Mouse (Mus musculus): ENCODE results near the gene Wwc2. TPM values are rescaled to one million over a fixed set of nuclear protein-coding genes. Genes with fewer than 3 reads are reported as not detected.

Wwc2 gene
- polyA plus RNA-seq, 1 experiment from 2014 or later: 15.7 TPM

DNA sequence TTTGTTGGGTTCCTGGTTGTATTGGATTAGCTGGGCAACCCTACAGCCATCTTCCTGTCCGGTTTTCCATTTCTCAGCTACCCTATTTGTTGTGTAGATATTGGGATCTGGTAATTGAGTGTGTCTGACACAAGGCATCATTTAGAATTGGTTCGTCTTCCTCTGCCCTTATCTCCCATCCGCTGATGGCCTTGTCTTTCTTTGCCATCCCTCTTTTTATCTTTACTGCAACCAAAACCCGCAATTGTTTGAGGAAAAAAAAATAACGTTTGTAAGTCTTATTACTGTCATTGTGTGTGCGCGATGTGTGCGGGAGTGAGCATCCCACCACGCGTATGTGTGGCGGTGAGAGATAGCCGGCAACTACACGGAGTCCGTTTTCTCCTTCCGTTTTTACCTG is 18.7 kb upstream of the Wwc2 start:
- no peak for ATAC-seq (ENCODE audit: low FRiP score)
- no peaks in the 10 kb centered on the region for H3K9me3 ChIP-seq (replicated peaks)
- H3K27me3 ChIP-seq: no peaks in the 10 kb centered on the region
- WGBS: 86% methylated on average over 15 of the region's 15 CpGs
- H3K4me2 ChIP-seq (replicated peaks): no peak overlapping the region
- H3K4me1 ChIP-seq: no peaks in the 10 kb centered on the region
- H3K4me3 ChIP-seq: no peak overlapping the region
- no peak overlapping the region for H3K27ac ChIP-seq
- H3K36me3 ChIP-seq: no peaks in the 10 kb centered on the region
- H3K9ac ChIP-seq: no peak overlapping the region

DNA sequence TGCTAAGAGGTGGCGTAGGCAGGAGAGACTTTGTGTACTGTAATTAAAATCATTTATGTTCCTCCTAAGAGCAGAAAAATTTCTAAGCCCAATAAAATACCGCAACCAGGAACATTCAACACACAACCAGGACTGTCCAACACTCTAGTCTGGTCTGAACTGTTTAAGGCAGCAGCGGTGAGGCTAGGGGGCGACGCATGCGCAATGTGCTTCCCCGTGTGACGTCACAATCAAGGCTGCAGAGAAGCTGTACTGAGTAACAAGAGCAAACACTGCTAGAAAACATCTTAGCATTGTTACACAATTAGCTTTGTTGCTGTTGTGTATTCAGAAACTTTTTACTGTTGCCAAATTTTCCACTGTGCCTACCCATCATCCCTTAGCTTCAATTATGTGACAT is 18.2 kb upstream of the Wwc2 start:
- no peaks in the 10 kb centered on the region for H3K4me1 ChIP-seq
- H3K9me3 ChIP-seq (replicated peaks): no peaks in the 10 kb centered on the region
- no peaks in the 10 kb centered on the region for H3K36me3 ChIP-seq
- H3K4me2 ChIP-seq (replicated peaks): no peak overlapping the region
- H3K9ac ChIP-seq: no peak overlapping the region
- H3K27me3 ChIP-seq: no peaks in the 10 kb centered on the region
- ATAC-seq (ENCODE audit: low FRiP score): no peak
- no peak overlapping the region for H3K4me3 ChIP-seq
- 79% methylated on average over 8 of the region's 8 CpGs for WGBS
- H3K27ac ChIP-seq: no peak overlapping the region

DNA sequence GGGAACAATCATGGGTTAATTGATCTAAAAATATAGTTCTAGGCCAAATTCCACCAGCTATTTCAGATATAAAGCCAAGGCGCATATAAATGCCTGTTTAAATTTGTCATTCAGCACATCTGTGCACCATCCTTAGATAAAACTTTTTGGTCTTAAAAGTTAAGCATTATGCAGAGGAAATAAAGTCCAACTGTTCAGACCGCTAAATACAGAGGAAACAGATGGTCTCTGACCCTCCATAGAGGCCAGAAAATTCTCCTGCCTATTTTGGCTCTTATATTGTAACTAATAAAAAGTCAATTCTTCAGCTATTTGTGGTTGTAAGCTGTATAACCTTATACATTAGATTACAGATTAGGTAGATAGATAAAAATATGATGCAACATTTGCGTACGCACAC is 16.1 kb upstream of the Wwc2 start:
- Histone ChIP-seq H3K4me2 (replicated peaks) (no peak overlapping the region), H3K27ac (no peak overlapping the region), H3K4me3 (no peak overlapping the region), H3K27me3 (no peaks in the 10 kb centered on the region), H3K36me3 (no peaks in the 10 kb centered on the region), H3K9ac (no peak overlapping the region), H3K4me1 (no peaks in the 10 kb centered on the region), H3K9me3 (replicated peaks) (no peaks in the 10 kb centered on the region)
- ATAC-seq (ENCODE audit: low FRiP score): no peak
- 94% methylated on average over 4 of the region's 4 CpGs for WGBS

GRCm38 (mm10) chr8:48002551-48002950 is 11.8 kb upstream of the Wwc2 start:
- H3K27me3 ChIP-seq: no peaks in the 10 kb centered on the region
- 91% methylated on average over 8 of the region's 8 CpGs for WGBS
- no peak for ATAC-seq (ENCODE audit: low FRiP score)

GRCm38 (mm10) chr8:48001395-48001794 is 10.7 kb upstream of the Wwc2 start:
- no peaks in the 10 kb centered on the region for H3K36me3 ChIP-seq
- no peaks in the 10 kb centered on the region for H3K27me3 ChIP-seq
- H3K9me3 ChIP-seq (replicated peaks): no peaks in the 10 kb centered on the region
- no peak for ATAC-seq (ENCODE audit: low FRiP score)
- no peak overlapping the region for H3K9ac ChIP-seq
- WGBS: 92% methylated on average over 6 of the region's 6 CpGs
- no peaks in the 10 kb centered on the region for H3K4me1 ChIP-seq
- H3K27ac ChIP-seq: no peak overlapping the region
- no peak overlapping the region for H3K4me2 ChIP-seq (replicated peaks)
- H3K4me3 ChIP-seq: no peak overlapping the region

More at GRCm38 (mm10) chr8:48002551-48002950, 11.8 kb upstream of the Wwc2 start:
- Histone ChIP-seq H3K9me3 (replicated peaks) (no peaks in the 10 kb centered on the region), H3K4me3 (no peak overlapping the region), H3K9ac (no peak overlapping the region), H3K36me3 (no peaks in the 10 kb centered on the region), H3K27ac (no peak overlapping the region), H3K4me1 (no peaks in the 10 kb centered on the region), H3K4me2 (replicated peaks) (no peak overlapping the region)

DNA sequence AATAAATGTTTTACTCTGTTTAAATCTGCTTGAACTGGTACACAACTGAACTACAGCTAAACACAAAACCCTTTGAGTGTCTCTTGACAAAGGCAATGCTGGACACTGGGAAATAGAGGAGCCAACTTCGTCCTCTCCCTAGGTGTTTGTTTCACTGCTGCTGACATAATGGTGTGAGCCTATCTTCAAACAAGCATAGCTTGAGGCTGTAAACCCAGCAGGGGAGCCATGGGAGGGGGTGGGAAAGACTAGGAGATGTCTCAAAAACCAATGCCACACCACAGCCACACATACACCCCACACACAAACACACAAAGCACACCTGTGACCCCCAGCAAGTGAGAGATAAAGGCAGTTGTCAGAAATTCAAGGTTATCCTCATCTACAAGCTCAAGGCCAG is 6.0 kb upstream of the Wwc2 start:
- Histone ChIP-seq H3K9ac (no peak overlapping the region), H3K4me1 (no peaks in the 10 kb centered on the region), H3K36me3 (no peaks in the 10 kb centered on the region), H3K4me2 (replicated peaks) (no peak overlapping the region), H3K9me3 (replicated peaks) (no peaks in the 10 kb centered on the region), H3K27ac (no peak overlapping the region), H3K27me3 (no peaks in the 10 kb centered on the region), H3K4me3 (no peak overlapping the region)
- 53% methylated on average over 1 of the region's 1 CpGs for WGBS
- no peak for ATAC-seq (ENCODE audit: low FRiP score)

- no peaks in the 10 kb centered on the region for H3K9me3 ChIP-seq (replicated peaks)
- H3K4me2 ChIP-seq (replicated peaks): no peak overlapping the region
- no peak overlapping the region for H3K9ac ChIP-seq
- no peaks in the 10 kb centered on the region for H3K36me3 ChIP-seq
- H3K27ac ChIP-seq: no peak overlapping the region
- H3K4me1 ChIP-seq: peaks cover 4% of the 10 kb centered on the region; the same call in 1 of the 2 replicates
- no peaks in the 10 kb centered on the region for H3K27me3 ChIP-seq
- ATAC-seq (ENCODE audit: low FRiP score): no peak
- 69% methylated on average over 3 of the region's 3 CpGs for WGBS
- H3K4me3 ChIP-seq: no peak overlapping the region
Observed at GRCm38 (mm10) chr8:47996126-47996525, 5.4 kb upstream of the Wwc2 start.

DNA sequence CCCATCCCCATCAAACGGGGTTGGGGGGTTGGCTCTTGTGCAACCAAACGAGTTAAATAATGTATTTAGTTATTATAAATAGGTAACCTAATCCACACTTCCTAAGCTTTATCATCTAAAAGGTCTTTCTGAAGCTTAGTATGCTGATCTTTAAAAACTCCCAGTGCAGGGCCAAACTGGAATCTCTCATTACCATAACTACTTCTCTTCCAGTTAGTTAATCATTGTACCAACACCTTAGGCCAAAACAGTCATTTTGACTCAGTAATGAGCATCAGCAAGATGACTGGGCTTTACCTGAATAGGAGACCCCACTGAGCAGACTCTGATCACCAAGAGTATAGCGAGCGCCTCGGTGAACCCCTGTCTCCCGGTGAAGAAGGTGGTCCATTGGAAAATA is 4.7 kb upstream of the Wwc2 start:
- H3K4me3 ChIP-seq: no peak overlapping the region
- H3K4me1 ChIP-seq: peaks cover 6% of the 10 kb centered on the region; the same call in 1 of the 2 replicates
- H3K27ac ChIP-seq: no peak overlapping the region
- no peak overlapping the region for H3K4me2 ChIP-seq (replicated peaks)
- no peaks in the 10 kb centered on the region for H3K36me3 ChIP-seq
- no peaks in the 10 kb centered on the region for H3K27me3 ChIP-seq
- 84% methylated on average over 6 of the region's 6 CpGs for WGBS
- no peaks in the 10 kb centered on the region for H3K9me3 ChIP-seq (replicated peaks)
- H3K9ac ChIP-seq: no peak overlapping the region
- no peak for ATAC-seq (ENCODE audit: low FRiP score)

DNA sequence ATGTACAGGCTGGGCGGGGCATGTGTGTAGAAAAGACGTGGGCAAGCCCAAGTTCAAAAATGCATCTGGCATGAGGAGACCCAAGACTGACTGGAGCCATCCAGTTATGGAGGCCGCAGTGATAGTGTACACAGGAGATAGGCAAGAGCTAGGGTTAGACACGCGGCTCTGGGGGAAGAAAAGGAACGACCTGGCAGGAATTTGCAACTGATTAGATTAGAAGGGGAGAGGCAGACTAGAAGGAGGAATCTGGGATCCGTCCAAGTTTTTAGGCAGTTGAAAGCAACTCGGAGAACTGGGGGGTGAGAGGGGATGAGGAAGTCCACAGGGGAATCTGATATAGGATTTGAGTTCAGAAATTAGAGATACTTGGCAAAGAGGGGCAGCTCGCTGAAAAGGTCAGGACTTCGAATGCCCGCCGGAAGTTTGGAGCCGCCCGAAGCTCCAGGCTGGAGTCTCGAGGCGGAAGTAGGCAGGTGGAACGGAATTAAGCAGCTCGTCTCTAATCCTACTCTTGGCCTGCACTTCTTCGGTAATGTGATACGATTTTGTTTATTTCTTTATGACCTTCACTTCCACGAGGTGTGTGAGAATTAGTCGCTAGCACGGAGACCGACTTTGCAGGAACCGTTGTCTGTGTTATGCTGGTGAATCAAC is 4.0 kb upstream of the Wwc2 start:
- 73% methylated on average over 25 of the region's 25 CpGs for WGBS

GRCm38 (mm10) chr8:47990386-47990772 is 345 bp downstream of the Wwc2 start:
- WGBS: 1% methylated on average over 30 of the region's 45 CpGs

More for the DNA sequence above, 4.0 kb upstream of the Wwc2 start:
- no peak overlapping the region for H3K4me3 ChIP-seq
- no peak for ATAC-seq (ENCODE audit: low FRiP score)
- no peaks in the 10 kb centered on the region for H3K9me3 ChIP-seq (replicated peaks)
- H3K9ac ChIP-seq: no peak overlapping the region
- H3K27ac ChIP-seq: no peak overlapping the region
- no peaks in the 10 kb centered on the region for H3K36me3 ChIP-seq
- peaks cover 7% of the 10 kb centered on the region for H3K4me1 ChIP-seq
- no peak overlapping the region for H3K4me2 ChIP-seq (replicated peaks)
- H3K27me3 ChIP-seq: no peaks in the 10 kb centered on the region

DNA sequence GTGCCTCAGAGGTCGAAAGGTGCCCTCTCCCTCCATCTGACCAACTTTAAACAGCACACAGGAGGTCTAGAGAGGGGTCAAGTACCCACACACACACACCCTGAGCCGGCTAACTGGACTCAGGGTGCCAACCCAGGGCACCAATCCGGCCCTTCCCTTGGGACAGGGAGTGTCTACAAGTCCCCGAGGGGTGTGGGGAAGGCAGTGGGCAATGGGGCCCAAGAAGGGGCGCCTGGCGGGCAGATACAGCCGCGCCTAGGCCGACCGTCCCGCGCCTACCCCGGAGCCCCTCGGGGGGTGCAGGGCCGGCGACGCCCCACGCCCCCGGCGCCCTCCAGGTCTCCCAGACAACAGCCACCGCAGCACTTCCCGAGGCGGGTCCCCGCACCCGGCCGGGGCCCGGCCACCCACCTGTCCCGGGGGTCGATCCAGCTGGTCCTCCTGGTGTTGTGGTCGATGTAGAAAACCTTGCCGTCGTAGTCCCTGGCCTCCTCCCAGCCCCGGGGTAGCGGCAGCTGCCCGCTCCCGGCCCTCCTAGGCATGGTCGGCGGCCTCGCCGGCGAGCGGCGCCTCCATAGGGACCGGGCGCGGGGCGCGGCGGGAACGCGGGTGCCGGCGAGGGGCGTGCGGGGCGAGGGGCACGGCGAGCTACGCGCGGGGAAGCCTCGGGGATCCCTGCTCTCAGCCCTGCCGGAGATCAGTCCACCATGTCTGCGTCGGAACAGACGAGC is 904 bp downstream of the Wwc2 start:
- ATAC-seq (ENCODE audit: low FRiP score): peak; percentile 79
- Histone ChIP-seq H3K4me1 (peaks cover 37% of the 10 kb centered on the region), H3K27ac (peak overlapping the region; percentile 90), H3K9me3 (replicated peaks) (no peaks in the 10 kb centered on the region), H3K9ac (peak overlapping the region; percentile 90), H3K36me3 (no peaks in the 10 kb centered on the region), H3K27me3 (no peaks in the 10 kb centered on the region), H3K4me3 (peak overlapping the region; percentile 83), H3K4me2 (replicated peaks) (peak overlapping the region; percentile 91)
- WGBS: under 1% methylated on average over 46 of the region's 66 CpGs

More at GRCm38 (mm10) chr8:47990386-47990772, 345 bp downstream of the Wwc2 start:
- Histone ChIP-seq H3K9ac (peak overlapping the region; percentile 90), H3K4me1 (peaks cover 33% of the 10 kb centered on the region), H3K36me3 (no peaks in the 10 kb centered on the region), H3K27ac (peak overlapping the region; percentile 90), H3K9me3 (replicated peaks) (no peaks in the 10 kb centered on the region), H3K4me3 (peak overlapping the region; percentile 83), H3K27me3 (no peaks in the 10 kb centered on the region), H3K4me2 (replicated peaks) (peak overlapping the region; percentile 91)
- ATAC-seq (ENCODE audit: low FRiP score): peak; percentile 95

DNA sequence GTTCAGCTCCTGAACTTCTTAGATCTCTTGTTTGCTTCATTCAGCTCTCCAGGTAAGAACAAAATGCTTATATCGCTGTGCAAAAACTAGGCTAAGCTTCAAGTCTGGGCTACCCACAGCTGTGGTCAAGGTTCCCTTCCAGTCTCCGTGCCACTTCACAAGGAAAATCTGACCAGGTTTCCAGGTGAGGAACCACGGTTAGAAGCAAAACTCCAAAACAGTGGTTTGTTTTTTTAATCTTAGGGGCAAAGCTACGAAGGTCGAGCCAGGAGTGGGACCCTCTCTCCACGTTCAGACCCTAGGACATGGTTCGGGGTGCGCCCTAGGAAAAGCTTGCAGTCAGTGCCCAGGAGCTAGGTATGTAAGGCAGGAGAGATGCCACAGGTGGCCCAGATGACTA is 1.5 kb downstream of the Wwc2 start:
- no peak for ATAC-seq (ENCODE audit: low FRiP score)
- no peaks in the 10 kb centered on the region for H3K9me3 ChIP-seq (replicated peaks)
- no peaks in the 10 kb centered on the region for H3K36me3 ChIP-seq
- H3K4me3 ChIP-seq: peak overlapping the region; percentile 83
- peak overlapping the region; percentile 91 for H3K4me2 ChIP-seq (replicated peaks)
- no peak overlapping the region for H3K27ac ChIP-seq
- H3K4me1 ChIP-seq: peaks cover 37% of the 10 kb centered on the region
- 15% methylated on average over 8 of the region's 8 CpGs for WGBS
- H3K27me3 ChIP-seq: no peaks in the 10 kb centered on the region
- H3K9ac ChIP-seq: peak overlapping the region; percentile 90

GRCm38 (mm10) chr8:47988111-47988510 is 2.6 kb downstream of the Wwc2 start:
- H3K9me3 ChIP-seq (replicated peaks): no peaks in the 10 kb centered on the region
- no peaks in the 10 kb centered on the region for H3K36me3 ChIP-seq
- H3K4me2 ChIP-seq (replicated peaks): peak overlapping the region; percentile 5; the same call in 1 of the 2 replicates
- 81% methylated on average over 15 of the region's 15 CpGs for WGBS
- ATAC-seq (ENCODE audit: low FRiP score): no peak
- no peak overlapping the region for H3K27ac ChIP-seq
- H3K4me1 ChIP-seq: peaks cover 37% of the 10 kb centered on the region
- H3K9ac ChIP-seq: no peak overlapping the region
- H3K27me3 ChIP-seq: no peaks in the 10 kb centered on the region
- no peak overlapping the region for H3K4me3 ChIP-seq

Measured in hindbrain, embryonic 12.5 days (tissue).